Mouse (Mus musculus) inflammation-experienced regulatory T-cells, adult 6 months (primary cell): ENCODE measurements around the gene Fam107b. TPM values are rescaled to one million over a fixed set of nuclear protein-coding genes. Genes with fewer than 3 reads are reported as not detected.

Source experiments
- ATAC-seq: one replicate; pipeline ENCODE4 v1.8.0; 2017
- polyA plus RNA-seq, 3 experiments: library from polyadenylated mRNA; unstranded; fragments of 100-300 nt; shearing (Covaris generic); gene quantifications; one replicate each; pipeline ENCODE4 v1.2.1; 2017

Gene Fam107b
- polyA plus RNA-seq, 3 experiments from 2014 or later: 193 to 316 (median 202) TPM

GRCm38 (mm10) chr2:3608868-3609854 is 38.9 kb downstream of the Fam107b start:
- ATAC-seq: no peak

- ATAC-seq: no peak
These were observed 48.2 kb downstream of the Fam107b start for GRCm38 (mm10) chr2:3618446-3618845.

- ATAC-seq: no peak
These were observed 51.3 kb downstream of the Fam107b start for GRCm38 (mm10) chr2:3621568-3621967.

DNA sequence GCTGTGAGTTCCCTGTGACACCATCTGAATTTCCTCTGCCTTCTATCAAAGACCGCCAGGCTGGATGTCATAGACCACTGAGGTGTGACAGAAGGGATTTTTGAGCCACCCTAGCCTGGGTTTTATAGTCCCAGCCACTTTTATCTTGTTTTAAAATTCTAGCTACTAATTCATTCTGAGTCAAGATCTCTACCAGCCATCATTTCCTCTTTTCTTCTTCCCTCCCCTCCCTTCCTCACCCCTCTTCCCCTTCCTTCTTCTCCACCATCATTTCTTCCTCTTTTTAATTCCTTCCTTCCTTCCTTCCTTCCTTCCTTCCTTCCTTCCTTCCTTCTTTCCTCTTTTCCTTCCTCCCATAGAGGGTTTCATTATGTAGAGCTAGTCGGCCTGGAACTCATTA is 51.9 kb downstream of the Fam107b start:
- ATAC-seq: no peak

DNA sequence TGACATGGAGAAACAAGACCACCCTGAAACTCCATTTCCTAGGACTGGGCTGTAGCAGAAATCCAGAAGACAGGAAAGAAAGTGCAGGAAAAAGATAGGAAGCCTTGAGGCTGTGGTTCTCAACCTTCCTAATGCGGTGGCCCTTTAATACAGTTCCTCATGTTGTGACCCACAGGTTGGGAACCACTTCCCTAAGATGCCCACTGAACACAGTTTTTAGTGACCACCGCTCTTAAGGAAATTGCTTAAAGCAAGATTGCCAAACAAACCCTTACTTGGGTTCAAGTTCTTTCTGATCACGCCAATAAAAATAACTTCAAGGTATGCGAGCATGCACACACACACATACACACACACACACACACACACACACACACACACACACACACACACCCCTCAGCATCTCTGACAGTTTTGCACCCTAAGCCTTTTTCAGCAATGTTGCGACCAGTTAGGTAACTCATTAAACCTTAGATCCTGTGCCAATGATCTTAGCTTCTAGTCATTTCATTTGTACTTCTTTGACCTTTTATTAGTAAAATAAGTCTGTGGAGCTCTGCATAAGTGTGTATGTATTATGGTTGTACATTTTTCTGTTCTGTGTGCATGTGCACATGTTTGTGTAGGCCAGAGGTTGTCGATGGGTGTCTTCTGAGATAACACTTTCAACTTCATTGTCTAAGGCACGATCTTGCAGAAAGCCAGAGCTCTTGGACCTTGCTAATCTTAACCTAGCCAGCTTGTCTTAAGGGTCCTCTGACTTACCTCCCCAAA is 53.1 kb downstream of the Fam107b start:
- ATAC-seq: no peak

- no peak for ATAC-seq
These were observed 53.8 kb downstream of the Fam107b start for GRCm38 (mm10) chr2:3623981-3624584.

- no peak for ATAC-seq
These were observed 58.8 kb downstream of the Fam107b start for GRCm38 (mm10) chr2:3629096-3629495.

DNA sequence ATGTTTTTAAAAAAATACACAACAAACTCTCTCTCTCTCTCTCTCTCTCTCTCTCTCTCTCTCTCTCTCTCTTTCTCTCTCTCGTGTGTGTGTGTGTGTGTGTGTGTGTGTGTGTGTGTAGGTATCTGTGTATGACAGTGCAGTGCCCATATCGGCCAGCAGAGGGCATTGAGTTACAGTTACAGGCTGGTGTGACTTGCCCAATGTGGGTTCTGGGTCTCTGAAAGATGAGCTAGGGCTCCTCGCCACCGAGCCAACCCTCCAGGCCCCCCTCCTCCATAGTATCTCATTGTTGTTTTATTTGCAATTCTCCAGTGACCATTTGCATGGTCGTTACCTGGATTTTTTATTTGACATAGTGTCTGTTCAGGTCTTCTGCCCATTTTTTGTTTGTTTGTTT is 59.5 kb downstream of the Fam107b start:
- ATAC-seq: no peak

DNA sequence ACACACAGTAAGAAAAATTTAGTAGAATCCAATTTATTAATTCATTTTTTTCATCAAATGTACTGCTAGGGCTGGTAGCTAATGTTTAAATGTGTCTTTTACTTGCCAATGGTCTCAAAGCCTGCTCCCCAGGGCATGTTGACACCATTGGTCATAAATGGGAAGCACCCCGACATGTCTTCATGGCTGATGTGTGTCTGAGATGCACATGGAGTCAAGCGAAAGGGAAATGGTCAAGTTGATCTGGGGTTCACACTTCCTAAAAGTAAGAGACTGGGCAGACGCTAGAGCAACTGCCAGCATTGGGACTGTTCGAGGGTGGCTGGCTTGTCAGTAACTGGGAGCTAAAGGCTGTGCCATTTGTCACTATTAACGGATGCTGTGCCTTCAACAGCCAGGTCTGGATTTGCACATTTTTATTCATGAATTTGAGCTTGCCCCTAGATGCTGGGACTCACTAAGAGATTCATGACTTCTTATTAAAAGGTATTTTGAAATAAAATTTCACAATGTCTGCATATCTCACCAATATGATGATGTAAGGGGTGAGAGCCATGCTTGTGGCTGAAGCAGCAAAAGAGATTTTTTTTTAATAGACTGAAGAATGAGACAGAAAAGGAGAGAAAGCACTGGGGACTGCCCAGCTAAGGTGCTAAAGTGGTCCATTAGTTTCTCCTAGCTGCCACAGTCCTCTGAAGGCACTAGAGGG is 60.6 kb downstream of the Fam107b start:
- no peak for ATAC-seq

GRCm38 (mm10) chr2:3633137-3633536 is 62.8 kb downstream of the Fam107b start:
- ATAC-seq: no peak

DNA sequence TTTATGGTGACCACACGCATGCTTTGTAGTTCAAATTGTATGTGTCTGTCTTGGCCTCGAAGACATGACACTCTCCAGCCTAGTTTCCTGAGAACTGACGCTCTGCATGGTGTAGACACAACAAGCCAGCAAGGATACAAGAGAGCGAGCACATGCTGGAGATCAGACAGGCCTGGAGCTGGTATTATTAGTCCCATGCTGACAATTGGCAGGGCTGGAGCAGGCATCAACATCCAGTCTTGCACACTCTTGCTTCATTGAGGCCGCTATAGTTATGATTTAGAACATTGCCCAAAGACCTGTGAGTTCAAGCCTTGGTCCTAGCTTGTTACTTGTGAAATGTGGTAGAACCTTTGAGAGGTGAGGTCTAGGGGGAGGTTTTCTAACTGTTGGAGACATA is 66.5 kb downstream of the Fam107b start:
- no peak for ATAC-seq

GRCm38 (mm10) chr2:3641001-3641770 is 70.9 kb downstream of the Fam107b start:
- no peak for ATAC-seq

- no peak for ATAC-seq
These were observed 72.7 kb downstream of the Fam107b start for GRCm38 (mm10) chr2:3642949-3643348.

- no peak for ATAC-seq
These were observed 75.5 kb downstream of the Fam107b start for GRCm38 (mm10) chr2:3645741-3646140.

DNA sequence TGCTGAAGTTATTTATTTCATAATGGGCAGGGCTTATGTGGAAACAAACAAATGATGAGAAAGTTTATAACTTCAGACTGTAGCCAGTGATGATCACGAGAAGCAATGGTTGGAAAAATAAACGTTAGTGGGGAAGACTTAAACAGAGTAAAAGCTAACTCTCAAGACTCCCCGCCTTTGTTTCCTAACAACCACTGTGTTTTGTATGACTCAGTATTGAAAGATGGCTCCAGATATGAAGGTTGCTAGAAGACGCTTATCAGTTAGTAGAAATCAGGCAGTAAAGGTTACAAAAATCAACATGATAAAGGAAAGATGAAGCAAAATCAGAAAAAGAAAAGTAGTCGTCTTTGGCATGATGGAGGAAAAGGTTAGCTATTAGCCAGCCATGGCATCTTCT is 78.9 kb downstream of the Fam107b start:
- peak; percentile 89 for ATAC-seq

- no peak for ATAC-seq
These were observed 84.3 kb downstream of the Fam107b start for GRCm38 (mm10) chr2:3654606-3655005.

DNA sequence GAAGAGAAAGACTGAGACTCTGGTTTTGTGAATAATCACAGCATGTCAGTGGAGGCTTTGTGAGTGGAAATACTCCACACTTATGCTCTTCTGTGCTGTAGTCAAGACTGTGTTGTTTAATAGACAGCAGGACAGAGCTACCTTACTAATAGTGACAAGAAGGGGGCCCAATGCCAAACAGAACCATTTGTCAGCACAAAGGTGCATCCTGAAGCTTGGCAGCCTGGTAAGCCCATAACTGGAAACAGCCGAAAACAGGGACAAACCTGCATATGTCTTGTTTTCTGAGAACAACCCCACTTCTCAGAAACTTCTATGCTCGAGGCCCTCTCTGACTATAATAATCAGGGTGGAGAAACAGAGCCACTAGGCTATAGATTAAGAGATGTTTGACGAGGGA is 85.8 kb downstream of the Fam107b start:
- no peak for ATAC-seq

DNA sequence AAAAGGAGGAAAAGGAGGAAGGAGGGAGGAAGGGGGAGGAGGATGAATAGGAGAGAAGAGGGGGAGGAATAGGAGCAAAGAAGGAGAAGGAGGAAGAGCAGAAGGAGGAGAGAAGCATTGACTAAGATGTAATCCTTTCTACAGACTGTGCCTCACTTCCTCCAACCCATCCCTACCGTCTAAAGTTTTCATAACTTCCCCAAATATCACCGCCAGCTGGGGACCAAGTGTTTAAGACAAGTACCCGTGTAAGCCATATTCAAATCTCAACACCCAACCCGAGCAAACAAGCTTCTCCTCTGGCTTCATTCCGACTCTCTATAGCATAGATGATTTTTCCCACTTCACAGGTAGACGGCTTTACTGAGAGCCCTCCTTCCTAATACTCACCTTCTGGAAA is 86.5 kb downstream of the Fam107b start:
- ATAC-seq: no peak

GRCm38 (mm10) chr2:3657376-3657775 is 87.1 kb downstream of the Fam107b start:
- ATAC-seq: no peak

DNA sequence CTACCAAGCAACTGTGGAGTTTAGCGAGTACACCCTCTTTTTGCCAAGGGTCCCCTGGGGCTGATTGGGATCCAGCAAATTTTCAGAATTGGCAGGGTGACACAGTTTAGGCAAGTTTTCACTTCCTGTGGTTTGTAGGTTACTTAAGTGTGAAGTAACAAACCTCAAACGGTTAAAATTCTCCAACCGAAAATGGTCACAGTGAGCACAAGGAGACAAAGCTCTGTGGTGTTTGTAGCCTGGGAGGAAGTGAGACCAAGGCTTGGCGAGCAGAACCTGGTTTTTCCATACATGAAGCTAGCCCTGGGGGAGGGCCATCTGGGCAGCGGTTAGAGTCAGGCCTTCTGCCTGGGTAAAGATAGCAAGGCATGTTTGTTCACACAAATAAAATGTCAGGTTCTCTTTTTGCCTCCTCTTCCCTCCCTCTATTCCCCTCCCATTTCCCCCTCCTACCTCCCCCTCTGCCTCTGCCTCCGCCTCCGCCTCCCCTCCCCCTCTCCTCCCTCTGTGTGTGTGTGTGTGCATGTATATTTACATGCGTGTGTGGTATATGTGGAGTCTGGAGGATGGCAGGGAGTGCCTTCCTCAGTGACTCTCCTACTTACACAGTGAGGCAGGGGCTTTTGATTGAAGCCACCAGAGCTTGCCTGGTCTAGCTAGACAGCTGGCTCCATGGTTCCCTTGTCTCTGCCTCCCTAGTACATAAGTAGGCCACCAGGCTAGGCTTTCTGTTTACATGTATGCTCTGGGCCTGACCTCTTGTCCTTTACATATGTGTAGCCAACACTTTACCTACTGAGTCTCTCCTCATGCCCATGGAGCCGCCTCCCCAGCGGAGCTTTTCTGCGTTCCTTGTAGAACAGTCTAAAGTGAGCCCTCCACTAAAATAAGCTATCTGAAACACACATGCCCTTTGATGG is 87.8 kb downstream of the Fam107b start:
- ATAC-seq: peak; percentile 83

DNA sequence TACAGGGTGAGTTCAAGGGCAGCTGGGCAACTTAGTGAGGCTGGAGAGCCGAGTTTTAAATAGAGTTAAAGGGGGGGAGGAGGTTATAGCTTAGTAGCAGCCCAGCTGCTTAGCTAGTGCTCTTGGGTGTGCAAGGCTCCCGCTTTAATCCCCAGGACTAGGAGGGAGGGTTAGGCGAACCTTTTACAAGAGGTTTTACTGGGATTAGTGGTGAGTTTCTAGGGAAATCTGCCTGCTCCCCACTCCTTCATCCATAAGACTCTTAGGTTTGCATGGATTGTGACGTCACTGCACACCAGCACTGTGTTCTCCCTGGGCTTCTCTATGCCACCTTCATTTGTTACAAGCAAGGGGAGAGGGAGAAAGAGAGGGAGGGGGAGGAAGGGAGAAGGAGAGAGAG is 88.6 kb downstream of the Fam107b start:
- ATAC-seq: no peak
